Mouse (Mus musculus) heart, adult 18-20 months (tissue): ENCODE results near the gene Notch1. TPM values are rescaled to one million over a fixed set of nuclear protein-coding genes. Genes with fewer than 3 reads are reported as not detected.

ENCODE experiments used
- microRNA-seq, 2 experiments: library from miRNA; unstranded; fragments of <30 nt; microRNA quantifications; one replicate each; pipeline ENCODE4 v1.2.0; 2022
- total RNA-seq, 2 experiments: library from RNA; stranded (reverse); gene quantifications; 2 replicates each; pipeline ENCODE4 v1.2.3; 2021

The Notch1 gene
- total RNA-seq, 2 experiments from 2014 or later = 29.8 to 30.5 TPM

Small RNAs within 50 kb of the gene (microRNA-seq; reads per million reads assigned to microRNA genes)
- gene Mir6996 = 0.81 to 1.1 reads per million in 2 experiments

Other genes with a start within 250 kb of the Notch1 start
- gene Ccdc187, start 222.1 kb downstream of the Notch1 start, total RNA-seq = under 1 TPM; 0.05 to 0.13 TPM
- 100 to 1,000 TPM; 175 to 238 TPM for gene Gpsm1, start 201.1 kb downstream of the Notch1 start, total RNA-seq
- 10 to 100 TPM; 24.5 to 25.3 TPM for gene Dnlz, start 164.6 kb downstream of the Notch1 start, total RNA-seq
- 1 to 10 TPM in 1 of 2 experiments, under 1 TPM in 1; 0.89 to 1.1 TPM for gene Card9, start 155.7 kb downstream of the Notch1 start, total RNA-seq
- 1 to 10 TPM; 5.8 to 5.9 TPM for gene Snapc4, start 136.0 kb downstream of the Notch1 start, total RNA-seq
- 10 to 100 TPM; 44.9 to 45.2 TPM for gene Entr1, start 127.3 kb downstream of the Notch1 start, total RNA-seq
- gene Pmpca, start 127.3 kb downstream of the Notch1 start, total RNA-seq = 100 to 1,000 TPM; 152 to 153 TPM
- gene Inpp5e, start 107.5 kb downstream of the Notch1 start, total RNA-seq = 10 to 100 TPM; 15.6 to 16.3 TPM
- 10 to 100 TPM; 38.9 to 39.2 TPM for gene Sec16a, start 71.4 kb downstream of the Notch1 start, total RNA-seq
- gene Egfl7, start 63.4 kb upstream of the Notch1 start, total RNA-seq = 10 to 100 TPM; 94.2 to 94.8 TPM
- gene Gm20532, start 70.0 kb upstream of the Notch1 start, total RNA-seq = not detected
- 10 to 100 TPM; 53.9 to 88.6 TPM for gene Agpat2, start 87.8 kb upstream of the Notch1 start, total RNA-seq
- 10 to 100 TPM; 22.0 to 22.2 TPM for gene Fam69b, start 111.8 kb upstream of the Notch1 start, total RNA-seq
- gene Lcn4, start 154.6 kb upstream of the Notch1 start, total RNA-seq = not detected